Mouse (Mus musculus) kidney, embryonic 16.5 days (tissue): ENCODE measurements around the gene Gm3435. TPM values are rescaled to one million over a fixed set of nuclear protein-coding genes. Genes with fewer than 3 reads are reported as not detected.
A peak's percentile ranks its signal among the peaks of the same experiment; 100 is the strongest.

Source experiments
- ATAC-seq: fragments of 200-750 bp; cut with Nextera tagmentation; 2 replicates; pipeline ENCODE4 v1.8.0; 2017; ENCODE audit warnings: moderate TSS enrichment; ENCODE audit not compliant: low FRiP score, low TSS enrichment
- H3K27ac ChIP-seq: fragments of 300-500 bp; sonication (generic); 2 replicates; pipeline ENCODE4 v1.5.1; 2014; ENCODE audit warnings: low read length
- H3K27me3 ChIP-seq: fragments of 300-500 bp; sonication (generic); 2 replicates; pipeline ENCODE4 v1.6.1; 2014; ENCODE audit warnings: low read length, control low read depth, mixed read lengths; ENCODE audit not compliant: insufficient read depth
- H3K36me3 ChIP-seq: fragments of 300-500 bp; sonication (generic); 2 replicates; pipeline ENCODE4 v1.6.1; 2014; ENCODE audit warnings: low read length, control low read depth, mixed read lengths; ENCODE audit not compliant: insufficient read depth
- H3K4me1 ChIP-seq: fragments of 300-500 bp; sonication (generic); 2 replicates; pipeline ENCODE4 v1.6.1; 2014; ENCODE audit warnings: low read length, control low read depth, mixed read lengths; ENCODE audit not compliant: insufficient read depth
- H3K4me2 ChIP-seq: fragments of 300-500 bp; sonication (generic); replicated peaks from 2 replicates; pipeline ENCODE4 v1.6.1; 2014; ENCODE audit warnings: low read depth, low read length
- H3K4me3 ChIP-seq: fragments of 300-500 bp; sonication (generic); 2 replicates; pipeline ENCODE4 v1.5.1; 2014; ENCODE audit warnings: mild to moderate bottlenecking, low read length
- H3K9ac ChIP-seq: fragments of 300-500 bp; sonication (generic); replicated peaks from 2 replicates; pipeline ENCODE4 v1.6.1; 2014; ENCODE audit warnings: low read length
- H3K9me3 ChIP-seq: fragments of 300-500 bp; sonication (generic); 2 replicates; pipeline ENCODE4 v1.6.1; 2016; ENCODE audit warnings: low read length, control low read depth
- WGBS: fragments of 180-500 bp; shearing (Covaris S2); extraction: QIAGEN DNeasy Blood & Tissue Kit; methylation state at CpG from one replicate; pipeline ENCODE4 v1.1.7; 2014; 5-methylcytosine and 5-hydroxymethylcytosine counted together
- polyA plus RNA-seq: library from polyadenylated mRNA; unstranded; fragments of >200 nt; fragmentation: Nextera tagmentation; extraction: Ambion mirVana; gene quantifications from 2 replicates; pipeline ENCODE4 v1.2.1, GENCODE M21; 2015

The Gm3435 gene
- polyA plus RNA-seq, 1 experiment from 2014 or later, result 9.1 TPM

DNA sequence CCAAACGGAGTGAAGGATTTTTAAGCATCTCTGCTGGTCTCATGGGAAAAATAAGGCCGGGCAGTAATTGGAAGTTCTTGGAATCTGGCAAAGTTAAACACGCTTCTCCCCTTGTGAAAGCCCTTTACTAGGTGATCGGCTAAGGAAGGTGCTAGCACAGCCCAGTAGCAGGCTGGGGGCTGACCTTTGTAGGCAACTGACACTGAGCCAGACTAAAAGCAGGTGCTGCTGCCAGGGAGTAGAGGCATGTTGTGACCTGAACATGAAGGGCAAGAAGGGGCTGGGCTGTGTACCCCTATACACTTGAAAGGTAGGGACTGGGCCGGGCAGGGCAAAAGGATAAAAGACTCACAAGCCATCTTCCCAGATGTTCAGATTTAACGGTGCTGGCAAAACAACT is 50.4 kb downstream of the Gm3435 start:
- peaks cover 39% of the 10 kb centered on the region for H3K36me3 ChIP-seq
- H3K27me3 ChIP-seq, result no peaks in the 10 kb centered on the region
- no peak for ATAC-seq
- no peak overlapping the region for H3K4me3 ChIP-seq
- H3K9me3 ChIP-seq, result no peaks in the 10 kb centered on the region
- no peak overlapping the region for H3K9ac ChIP-seq
- H3K4me1 ChIP-seq, result no peaks in the 10 kb centered on the region
- no peak overlapping the region for H3K4me2 ChIP-seq
- WGBS, result 88% methylated on average over 6 of the region's 6 CpGs
- H3K27ac ChIP-seq, result no peak overlapping the region

DNA sequence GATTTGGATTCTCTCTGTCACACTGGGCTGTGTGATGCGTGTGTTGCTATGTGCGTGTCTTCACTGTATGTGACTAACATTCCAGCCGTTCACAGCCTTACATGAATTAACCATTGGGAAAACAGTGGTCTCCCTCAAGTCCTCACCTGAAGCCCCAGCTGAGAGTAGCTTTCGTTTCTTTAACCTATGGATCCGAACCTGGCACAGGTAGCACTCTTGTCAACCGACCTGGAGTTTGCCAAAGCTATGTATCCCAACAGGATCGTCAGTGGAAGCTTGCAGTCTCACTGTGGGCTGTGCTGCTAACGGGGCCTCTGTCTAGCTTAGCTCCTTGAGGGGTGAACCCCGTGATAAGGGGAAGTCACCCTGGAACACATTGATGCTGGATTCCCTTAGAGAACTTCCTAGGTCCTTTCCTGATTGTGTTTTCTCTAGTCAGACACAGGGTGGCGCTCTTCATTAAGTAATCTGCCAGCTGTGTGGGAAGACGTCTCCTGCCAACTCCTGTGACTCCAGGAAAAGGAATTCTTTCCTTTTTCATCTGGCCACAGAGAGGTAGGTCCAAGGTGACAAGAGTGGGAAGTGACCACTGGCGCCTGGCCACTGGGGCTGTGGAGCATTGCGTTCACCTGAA is 55.5 kb downstream of the Gm3435 start:
- Histone ChIP-seq H3K9me3 (no peaks in the 10 kb centered on the region), H3K4me1 (peaks cover 10% of the 10 kb centered on the region), H3K36me3 (peaks cover 16% of the 10 kb centered on the region), H3K27me3 (no peaks in the 10 kb centered on the region), H3K4me2 (peak overlapping the region; percentile 38), H3K4me3 (peak overlapping the region; percentile 3; the same call in 1 of the 2 replicates), H3K9ac (0 out of 2 replicates have a peak overlapping the region, but pooled peaks have one; percentile 28), H3K27ac (no peak overlapping the region)
- WGBS, result 39% methylated on average over 13 of the region's 13 CpGs
- peak; percentile 84 for ATAC-seq

DNA sequence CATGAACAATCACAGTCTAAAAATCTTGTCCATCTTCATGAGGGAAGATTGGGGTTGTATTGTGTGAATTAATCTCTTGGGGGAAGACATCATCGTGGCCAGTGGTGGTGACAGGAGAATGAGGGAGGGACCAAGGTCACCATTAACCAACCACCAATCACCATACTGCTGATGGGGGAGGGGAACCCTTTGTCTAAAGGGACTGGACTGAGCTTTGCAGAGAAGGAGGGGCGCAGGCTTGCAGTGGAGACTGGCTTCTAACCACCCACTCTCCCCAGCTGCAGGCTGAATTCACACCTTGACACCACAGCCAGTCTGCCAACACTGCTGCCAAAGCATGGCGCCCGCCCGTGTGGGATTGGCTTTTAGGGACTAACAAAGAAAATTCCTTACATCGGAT is 56.1 kb downstream of the Gm3435 start:
- Histone ChIP-seq H3K27me3 (no peaks in the 10 kb centered on the region), H3K4me2 (peak overlapping the region; percentile 38), H3K4me1 (peaks cover 10% of the 10 kb centered on the region), H3K9ac (0 out of 2 replicates have a peak overlapping the region, but pooled peaks have one; percentile 28), H3K36me3 (peaks cover 13% of the 10 kb centered on the region), H3K9me3 (no peaks in the 10 kb centered on the region), H3K4me3 (peak overlapping the region; percentile 3; the same call in 1 of the 2 replicates), H3K27ac (no peak overlapping the region)
- ATAC-seq, result peak; percentile 76; the same call in 1 of the 2 replicates
- 36% methylated on average over 6 of the region's 6 CpGs for WGBS

DNA sequence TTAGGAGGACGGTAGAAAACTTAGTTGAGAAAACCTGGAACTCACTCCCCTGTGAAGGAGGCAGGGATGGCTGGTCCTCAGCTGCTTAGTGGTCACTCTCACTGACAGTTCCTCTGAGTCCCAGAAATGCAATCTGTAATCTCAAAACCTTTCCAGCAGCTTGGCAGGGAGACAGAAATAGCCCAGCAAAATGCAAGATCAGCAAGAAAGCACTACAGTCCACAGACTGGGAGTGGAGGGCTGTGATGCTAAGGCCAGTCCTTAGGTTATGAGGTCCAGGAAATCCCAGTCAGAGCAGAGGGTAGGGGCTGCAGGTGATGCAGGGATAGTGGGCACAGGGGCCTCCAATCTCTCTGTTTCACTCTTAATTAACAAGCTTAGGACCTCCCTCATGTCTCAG is 56.9 kb downstream of the Gm3435 start:
- H3K36me3 ChIP-seq, result peaks cover 8% of the 10 kb centered on the region
- H3K27me3 ChIP-seq, result no peaks in the 10 kb centered on the region
- no peaks in the 10 kb centered on the region for H3K9me3 ChIP-seq
- no peak for ATAC-seq
- H3K9ac ChIP-seq, result no peak overlapping the region
- H3K4me2 ChIP-seq, result no peak overlapping the region
- no peak overlapping the region for H3K4me3 ChIP-seq
- no peak overlapping the region for H3K27ac ChIP-seq
- WGBS, result 55% methylated on average over 1 of the region's 1 CpGs
- peaks cover 10% of the 10 kb centered on the region for H3K4me1 ChIP-seq

DNA sequence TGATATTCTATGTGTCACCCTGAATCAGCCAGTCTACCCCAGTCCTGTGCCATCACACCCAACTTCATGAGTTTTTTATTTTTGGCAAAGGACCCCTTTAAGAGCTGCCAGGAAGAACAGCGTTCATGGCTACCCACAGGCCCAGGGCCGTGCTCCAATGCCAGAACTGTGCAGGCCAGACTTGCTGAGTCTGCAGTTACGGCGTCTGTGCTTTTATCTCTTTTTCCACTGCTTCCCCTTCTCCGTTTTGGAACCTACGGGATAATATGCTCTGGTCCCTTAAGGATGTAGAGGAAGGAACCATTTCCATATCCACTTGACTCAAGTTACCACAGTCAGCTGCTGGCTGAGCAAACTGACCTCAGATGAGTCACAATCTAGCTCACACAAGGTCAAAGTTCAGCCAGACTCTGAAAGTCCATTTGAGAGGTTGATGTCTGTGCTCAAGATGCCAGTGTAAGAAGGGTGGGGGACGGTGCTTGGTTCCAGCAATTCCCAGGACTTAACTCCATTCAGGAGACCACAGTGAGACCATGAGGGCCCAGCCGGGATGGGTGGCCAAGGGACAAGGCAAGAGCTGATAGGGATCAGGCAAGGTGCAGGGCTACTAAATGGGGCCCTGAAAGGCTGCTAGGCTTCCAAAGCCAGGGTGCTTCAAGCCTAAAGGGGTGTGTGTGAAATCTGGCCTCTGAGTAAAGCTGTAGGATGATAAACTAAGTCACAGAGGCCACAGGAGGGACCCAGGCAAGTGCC is 58.2 kb downstream of the Gm3435 start:
- no peak overlapping the region for H3K4me2 ChIP-seq
- 42% methylated on average over 8 of the region's 8 CpGs for WGBS
- H3K4me3 ChIP-seq, result no peak overlapping the region
- no peak overlapping the region for H3K9ac ChIP-seq
- no peaks in the 10 kb centered on the region for H3K9me3 ChIP-seq
- no peaks in the 10 kb centered on the region for H3K27me3 ChIP-seq
- H3K36me3 ChIP-seq, result peaks cover 6% of the 10 kb centered on the region; the same call in 1 of the 2 replicates
- H3K27ac ChIP-seq, result no peak overlapping the region
- H3K4me1 ChIP-seq, result peaks cover 10% of the 10 kb centered on the region
- ATAC-seq, result no peak

DNA sequence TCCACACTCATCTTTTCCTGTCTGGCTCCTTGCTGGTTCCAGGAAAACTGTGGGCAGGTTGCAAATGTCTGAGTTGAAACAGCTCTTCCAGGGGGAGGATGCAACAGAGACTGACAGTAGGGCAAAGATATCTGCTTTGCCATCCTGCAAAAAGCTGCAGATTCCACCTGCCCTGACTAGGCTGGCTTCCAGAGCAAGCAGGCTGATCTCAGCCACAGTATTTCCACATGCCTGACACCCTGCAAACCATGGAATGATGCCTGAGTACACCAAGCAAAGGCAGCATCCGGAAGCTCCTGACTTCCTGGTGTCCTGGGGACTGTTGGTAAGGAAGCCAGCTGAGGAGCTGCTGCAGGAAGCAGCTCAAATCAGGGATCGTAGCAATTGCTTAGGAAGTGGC is 59.1 kb downstream of the Gm3435 start:
- H3K27ac ChIP-seq, result no peak overlapping the region
- WGBS, result 41% methylated on average over 2 of the region's 2 CpGs
- ATAC-seq, result no peak

More for the DNA sequence above, 59.1 kb downstream of the Gm3435 start:
- peaks cover 12% of the 10 kb centered on the region for H3K4me1 ChIP-seq
- 0 out of 2 replicates have a peak, but pooled peaks cover 4% of the 10 kb centered on the region for H3K36me3 ChIP-seq
- H3K4me2 ChIP-seq, result no peak overlapping the region
- H3K9ac ChIP-seq, result no peak overlapping the region
- H3K4me3 ChIP-seq, result no peak overlapping the region
- H3K9me3 ChIP-seq, result no peaks in the 10 kb centered on the region
- H3K27me3 ChIP-seq, result no peaks in the 10 kb centered on the region

Other genes with a start within 250 kb of the Gm3435 start
- gene Wdr27, start 67.0 kb upstream of the Gm3435 start, polyA plus RNA-seq, result 6.4 and 6.7 TPM in 2 replicates
- gene 1600012H06Rik, start 67.0 kb upstream of the Gm3435 start, polyA plus RNA-seq, result 36.7 and 40.4 TPM in 2 replicates
- gene Phf10, start 48.9 kb upstream of the Gm3435 start, polyA plus RNA-seq, result 28.0 and 28.7 TPM in 2 replicates
- gene 9030025P20Rik, start 31.7 kb upstream of the Gm3435 start, polyA plus RNA-seq, result 8.8 and 11.2 TPM in 2 replicates
- gene Gm3417, start 31.4 kb upstream of the Gm3435 start, polyA plus RNA-seq, result 0.73 TPM in 1 of 2 replicates, not detected in the other
- 79.6 and 93.2 TPM in 2 replicates for gene Ermard, start 31.0 kb downstream of the Gm3435 start, polyA plus RNA-seq
- 0.42 TPM in 1 of 2 replicates, not detected in the other for gene Tcte3, start 31.3 kb downstream of the Gm3435 start, polyA plus RNA-seq
- 2.8 and 3.0 TPM in 2 replicates for gene Gm3448, start 31.4 kb downstream of the Gm3435 start, polyA plus RNA-seq